Mouse (Mus musculus) embryonic fibroblast, embryonic 13.5 days (primary cell): Measurements from ENCODE around the gene AW551984. TPM values are rescaled to one million over a fixed set of nuclear protein-coding genes. Genes with fewer than 3 reads are reported as not detected.
A peak's percentile ranks its signal among the peaks of the same experiment; 100 is the strongest.

ENCODE experiments used
- H3K27ac ChIP-seq: 2 replicates; pipeline ENCODE4 v1.5.1; 2012; ENCODE audit warnings: low read length, control low read depth, inconsistent platforms; ENCODE audit not compliant: insufficient read depth
- H3K4me1 ChIP-seq: 2 replicates; pipeline ENCODE4 v1.6.1; 2011; ENCODE audit warnings: low read length; ENCODE audit not compliant: control insufficient read depth, insufficient read depth
- H3K4me3 ChIP-seq: 2 replicates; pipeline ENCODE4 v1.5.1; 2011; ENCODE audit warnings: mild to moderate bottlenecking, control low read depth, low read length; ENCODE audit not compliant: insufficient read depth
- CTCF ChIP-seq: IDR thresholded peaks from 2 replicates; pipeline ENCODE4 v1.5.1; 2011; ENCODE audit warnings: mild to moderate bottlenecking, control low read depth, low read length, moderate library complexity, borderline replicate concordance; ENCODE audit not compliant: insufficient read depth
- POLR2A ChIP-seq: IDR thresholded peaks from 2 replicates; pipeline ENCODE4 v1.6.1; 2011; ENCODE audit warnings: low read depth, mild to moderate bottlenecking, control low read depth, low read length, moderate library complexity
- polyA plus RNA-seq: library from polyadenylated mRNA; stranded (reverse); fragments of >200 nt; gene quantifications from 2 replicates; pipeline ENCODE4 v1.2.4, GENCODE M21; 2011; ENCODE audit warnings: low read depth; ENCODE audit not compliant: missing spikeins, insufficient read length

Gene AW551984
- 27.0 and 64.8 TPM in 2 replicates for polyA plus RNA-seq

GRCm38 (mm10) chr9:39603999-39604453, at the start of gene AW551984:
AW551984 (minus strand) TSS chr9:39604403.
- TF ChIP-seq CTCF = no peak
- TF ChIP-seq POLR2A = peak; percentile 46; the same call in 1 of the 2 replicates
- Histone ChIP-seq H3K4me1 (no peaks in the 10 kb centered on the region), H3K4me3 (peak within 1 kb of the TSS; percentile 53), H3K27ac (peak within 1 kb of the TSS; percentile 81)

GRCm38 (mm10) chr9:39647382-39647781, 43.2 kb upstream of the AW551984 start:
- H3K4me3 ChIP-seq = no peak overlapping the region
- H3K27ac ChIP-seq = no peak overlapping the region
- no peak for TF ChIP-seq CTCF
- no peak for TF ChIP-seq POLR2A
- H3K4me1 ChIP-seq = no peaks in the 10 kb centered on the region

GRCm38 (mm10) chr9:39644785-39645184, 40.6 kb upstream of the AW551984 start, which contains the start of gene Olfr961:
Olfr961 (plus strand) TSS chr9:39645085.
- no peak within 1 kb of the TSS for H3K4me3 ChIP-seq
- no peaks in the 10 kb centered on the region for H3K4me1 ChIP-seq
- H3K27ac ChIP-seq = no peak within 1 kb of the TSS
- TF ChIP-seq POLR2A (no peak), CTCF (no peak)

- H3K4me3 ChIP-seq = no peak overlapping the region
- TF ChIP-seq CTCF = no peak
- no peak for TF ChIP-seq POLR2A
- H3K27ac ChIP-seq = no peak overlapping the region
- H3K4me1 ChIP-seq = no peaks in the 10 kb centered on the region
Observed at GRCm38 (mm10) chr9:39633913-39634594, 29.9 kb upstream of the AW551984 start.

- H3K4me1 ChIP-seq = no peaks in the 10 kb centered on the region
- no peak overlapping the region for H3K27ac ChIP-seq
- H3K4me3 ChIP-seq = no peak overlapping the region
- TF ChIP-seq POLR2A (no peak), CTCF (no peak)
Observed at GRCm38 (mm10) chr9:39629069-39629468, 24.9 kb upstream of the AW551984 start.

- TF ChIP-seq POLR2A (no peak), CTCF (no peak)
- no peaks in the 10 kb centered on the region for H3K4me1 ChIP-seq
- no peak overlapping the region for H3K27ac ChIP-seq
- no peak overlapping the region for H3K4me3 ChIP-seq
Observed at GRCm38 (mm10) chr9:39624711-39625110, 20.5 kb upstream of the AW551984 start.

- no peak overlapping the region for H3K4me3 ChIP-seq
- TF ChIP-seq CTCF = no peak
- no peak for TF ChIP-seq POLR2A
- H3K27ac ChIP-seq = no peak overlapping the region
- no peaks in the 10 kb centered on the region for H3K4me1 ChIP-seq
Observed at GRCm38 (mm10) chr9:39623783-39624182, 19.6 kb upstream of the AW551984 start.

- Histone ChIP-seq H3K4me1 (no peaks in the 10 kb centered on the region), H3K4me3 (no peak within 1 kb of the TSS), H3K27ac (no peak within 1 kb of the TSS)
- no peak for TF ChIP-seq CTCF
- no peak for TF ChIP-seq POLR2A
Observed at GRCm38 (mm10) chr9:39621073-39621472, 16.9 kb upstream of the AW551984 start, which contains the start of gene Olfr960. Olfr960 (plus strand) TSS chr9:39621373.

- TF ChIP-seq CTCF (no peak), POLR2A (no peak)
- Histone ChIP-seq H3K27ac (no peak overlapping the region), H3K4me3 (no peak overlapping the region), H3K4me1 (no peaks in the 10 kb centered on the region)
Observed at GRCm38 (mm10) chr9:39611953-39612352, 7.8 kb upstream of the AW551984 start.

GRCm38 (mm10) chr9:39610355-39610754, 6.2 kb upstream of the AW551984 start, which contains the start of gene Olfr148:
Olfr148 (plus strand) TSS chr9:39610655.
- no peak for TF ChIP-seq CTCF
- no peak for TF ChIP-seq POLR2A
- H3K4me1 ChIP-seq = no peaks in the 10 kb centered on the region
- H3K4me3 ChIP-seq = no peak within 1 kb of the TSS
- H3K27ac ChIP-seq = no peak within 1 kb of the TSS
